Mouse (Mus musculus): Measurements from ENCODE around the gene Gsk3a.

- TF ChIP-seq CTCF (conservative IDR thresholded peaks at IDR 0.05 in 1 of 2, IDR thresholded peaks at IDR 0.05 in 1 of 2; ENCODE audit: low read depth in 2 of 2, low read length in 2 of 2) (no peak), EP300 (IDR thresholded peaks at IDR 0.05; ENCODE audit: low read length) (no peak), POLR2A (IDR thresholded peaks at IDR 0.05; ENCODE audit: low read depth, low read length) (no peak), CHD2 (IDR thresholded peaks at IDR 0.05; ENCODE audit: low read length) (no peak), ZC3H11A (IDR thresholded peaks at IDR 0.05; ENCODE audit: low read depth, low read length) (no peak), MYC (IDR thresholded peaks at IDR 0.05; ENCODE audit: low read depth, low read length) (no peak), MXI1 (IDR thresholded peaks at IDR 0.05; ENCODE audit: low read depth, low read length) (no peak), ZKSCAN1 (IDR thresholded peaks at IDR 0.05; ENCODE audit: borderline replicate concordance, low read depth, low read length) (no peak), HCFC1 (IDR thresholded peaks at IDR 0.05; ENCODE audit: low read depth, low read length) (no peak)
These were observed 46.5 kb upstream of the Gsk3a start for GRCm38 (mm10) chr7:25284171-25284570.

Data from CH12.LX (cell line).